Mouse (Mus musculus) midbrain, embryonic 15.5 days (tissue): ENCODE results near the gene Foxk2. TPM values are rescaled to one million over a fixed set of nuclear protein-coding genes. Genes with fewer than 3 reads are reported as not detected.
"Not testable (repeated sequence)": the region's sequence is repeated elsewhere in the genome, so short reads cannot be mapped to it uniquely, and the experiment has no call there.

ENCODE experiments used
- ATAC-seq: fragments of 200-750 bp; cut with Nextera tagmentation; replicated peaks from 2 replicates; pipeline ENCODE4 v1.8.0; 2017; ENCODE audit warnings: moderate TSS enrichment
- H3K27ac ChIP-seq: fragments of 300-500 bp; sonication (generic); 2 replicates; pipeline ENCODE4 v1.5.1; 2015; ENCODE audit warnings: mild to moderate bottlenecking, inconsistent platforms
- H3K27me3 ChIP-seq: fragments of 300-500 bp; sonication (generic); replicated peaks from 2 replicates; pipeline ENCODE4 v1.6.1; 2015; ENCODE audit warnings: inconsistent platforms
- H3K36me3 ChIP-seq: fragments of 300-500 bp; sonication (generic); replicated peaks from 2 replicates; pipeline ENCODE4 v1.6.1; 2015; ENCODE audit warnings: inconsistent platforms
- H3K4me1 ChIP-seq: fragments of 300-500 bp; sonication (generic); 2 replicates; pipeline ENCODE4 v1.6.1; 2015; ENCODE audit warnings: inconsistent platforms
- H3K4me2 ChIP-seq: fragments of 300-500 bp; sonication (generic); 2 replicates; pipeline ENCODE4 v1.6.1; 2015; ENCODE audit warnings: inconsistent platforms, mild to moderate bottlenecking, moderate library complexity
- H3K4me3 ChIP-seq: fragments of 300-500 bp; sonication (generic); 2 replicates; pipeline ENCODE4 v1.5.1; 2015; ENCODE audit warnings: mild to moderate bottlenecking, inconsistent platforms
- H3K9ac ChIP-seq: fragments of 300-500 bp; sonication (generic); 2 replicates; pipeline ENCODE4 v1.6.1; 2015; ENCODE audit warnings: mild to moderate bottlenecking, inconsistent platforms
- H3K9me3 ChIP-seq: fragments of 300-500 bp; sonication (generic); 2 replicates; pipeline ENCODE4 v1.6.1; 2016; ENCODE audit warnings: inconsistent platforms
- WGBS: fragments of 180-500 bp; shearing (Covaris S2); methylation state at CpG from one replicate; pipeline ENCODE4 v1.1.7; 2015; ENCODE audit warnings: mixed read lengths; 5-methylcytosine and 5-hydroxymethylcytosine counted together
- polyA plus RNA-seq: library from polyadenylated mRNA; unstranded; fragments of >200 nt; fragmentation: Nextera tagmentation; extraction: Ambion mirVana; gene quantifications from 2 replicates; pipeline ENCODE4 v1.2.1, GENCODE M21; 2015

Foxk2 gene
- polyA plus RNA-seq, 1 experiment from 2014 or later: 14.3 TPM

DNA sequence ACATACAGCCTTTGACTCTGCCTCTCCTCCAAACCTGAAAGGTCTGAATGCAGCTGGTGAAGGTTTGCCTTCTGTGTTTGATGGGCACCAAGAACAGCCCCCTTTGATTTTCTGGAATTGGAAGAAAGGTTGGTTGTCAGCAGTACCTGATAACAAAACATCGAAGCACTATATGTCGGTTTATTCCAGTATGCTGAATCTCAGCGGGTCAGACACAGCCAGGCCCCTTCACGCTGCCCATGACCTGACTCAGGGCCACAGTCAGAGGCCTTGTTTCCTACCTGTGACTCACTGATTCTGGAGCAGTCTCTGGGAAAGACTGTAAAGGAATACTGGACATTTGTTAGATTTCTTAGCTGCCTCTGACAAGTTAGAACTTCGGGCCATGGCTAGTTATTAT, 35.0 kb downstream of the Foxk2 start:
- no peak overlapping the region for H3K27ac ChIP-seq
- H3K9me3 ChIP-seq: no peaks in the 10 kb centered on the region
- no peak overlapping the region for H3K4me3 ChIP-seq
- no peaks in the 10 kb centered on the region for H3K27me3 ChIP-seq
- H3K9ac ChIP-seq: no peak overlapping the region
- H3K36me3 ChIP-seq: peaks cover 44% of the 10 kb centered on the region; the same call in 1 of the 2 replicates
- 97% methylated on average over 5 of the region's 5 CpGs for WGBS
- H3K4me2 ChIP-seq: no peak overlapping the region
- H3K4me1 ChIP-seq: no peaks in the 10 kb centered on the region
- no peak for ATAC-seq

- H3K36me3 ChIP-seq: peaks cover 35% of the 10 kb centered on the region
These were observed 38.7 kb downstream of the Foxk2 start for GRCm38 (mm10) chr11:121298493-121298892.

DNA sequence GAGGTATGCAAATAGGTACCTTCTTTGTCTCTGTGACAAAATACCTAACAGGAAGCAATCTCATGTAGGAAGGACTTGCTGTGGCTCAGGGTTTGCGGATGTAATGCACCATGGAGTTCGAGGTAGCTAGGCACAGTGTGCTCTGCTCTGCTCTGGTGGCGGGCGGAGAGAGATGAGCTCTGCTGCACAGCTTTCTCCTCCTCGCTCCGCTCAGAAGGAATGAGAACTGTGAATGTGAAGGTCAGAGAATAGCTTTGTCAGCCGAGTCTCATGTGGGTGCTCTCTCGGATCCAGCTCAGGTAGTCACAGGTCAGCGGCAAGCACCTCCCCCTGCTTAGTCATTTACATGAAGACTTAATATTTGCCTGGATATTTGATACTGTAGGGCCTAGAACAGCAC, 40.5 kb downstream of the Foxk2 start:
- Histone ChIP-seq H3K4me3 (no peak overlapping the region), H3K4me2 (no peak overlapping the region), H3K9me3 (no peaks in the 10 kb centered on the region), H3K4me1 (no peaks in the 10 kb centered on the region), H3K36me3 (peaks cover 48% of the 10 kb centered on the region), H3K9ac (no peak overlapping the region), H3K27ac (no peak overlapping the region), H3K27me3 (no peaks in the 10 kb centered on the region)
- WGBS: 94% methylated on average over 9 of the region's 9 CpGs
- no peak for ATAC-seq

More at GRCm38 (mm10) chr11:121298493-121298892, 38.7 kb downstream of the Foxk2 start:
- Histone ChIP-seq H3K4me1 (no peaks in the 10 kb centered on the region), H3K9me3 (no peaks in the 10 kb centered on the region), H3K27ac (no peak overlapping the region), H3K4me2 (no peak overlapping the region), H3K4me3 (no peak overlapping the region), H3K27me3 (no peaks in the 10 kb centered on the region), H3K9ac (no peak overlapping the region)
- ATAC-seq: no peak
- 90% methylated on average over 8 of the region's 8 CpGs for WGBS

- 89% methylated on average over 6 of the region's 6 CpGs for WGBS
- Histone ChIP-seq H3K4me1 (no peaks in the 10 kb centered on the region), H3K9ac (no peak overlapping the region), H3K36me3 (peaks cover 55% of the 10 kb centered on the region), H3K27ac (no peak overlapping the region), H3K4me3 (no peak overlapping the region), H3K9me3 (no peaks in the 10 kb centered on the region), H3K27me3 (no peaks in the 10 kb centered on the region), H3K4me2 (no peak overlapping the region)
- no peak for ATAC-seq
These were observed 45.6 kb downstream of the Foxk2 start for GRCm38 (mm10) chr11:121305371-121305770.

GRCm38 (mm10) chr11:121306608-121307007, 46.8 kb downstream of the Foxk2 start:
- no peak overlapping the region for H3K4me2 ChIP-seq
- H3K9me3 ChIP-seq: no peaks in the 10 kb centered on the region
- H3K9ac ChIP-seq: no peak overlapping the region
- H3K4me1 ChIP-seq: no peaks in the 10 kb centered on the region
- no peak overlapping the region for H3K4me3 ChIP-seq
- H3K36me3 ChIP-seq: peaks cover 53% of the 10 kb centered on the region
- 97% methylated on average over 8 of the region's 8 CpGs for WGBS
- no peak overlapping the region for H3K27ac ChIP-seq
- H3K27me3 ChIP-seq: no peaks in the 10 kb centered on the region
- ATAC-seq: no peak

- H3K9ac ChIP-seq, H3K4me1 ChIP-seq, H3K4me3 ChIP-seq, H3K4me2 ChIP-seq, ATAC-seq, H3K27me3 ChIP-seq, H3K27ac ChIP-seq, H3K9me3 ChIP-seq: not testable (repeated sequence)
- WGBS: 98% methylated on average over 6 of the region's 6 CpGs
- peaks cover 51% of the 10 kb centered on the region for H3K36me3 ChIP-seq
These were observed 47.9 kb downstream of the Foxk2 start for GRCm38 (mm10) chr11:121307712-121308111.

GRCm38 (mm10) chr11:121326034-121326433, 66.2 kb downstream of the Foxk2 start:
- Histone ChIP-seq H3K9me3 (no peaks in the 10 kb centered on the region), H3K4me2 (no peak overlapping the region), H3K27ac (no peak overlapping the region), H3K4me1 (no peaks in the 10 kb centered on the region), H3K27me3 (no peaks in the 10 kb centered on the region), H3K9ac (no peak overlapping the region), H3K36me3 (peaks cover 18% of the 10 kb centered on the region), H3K4me3 (no peak overlapping the region)
- WGBS: 90% methylated on average over 1 of the region's 1 CpGs
- ATAC-seq: no peak

DNA sequence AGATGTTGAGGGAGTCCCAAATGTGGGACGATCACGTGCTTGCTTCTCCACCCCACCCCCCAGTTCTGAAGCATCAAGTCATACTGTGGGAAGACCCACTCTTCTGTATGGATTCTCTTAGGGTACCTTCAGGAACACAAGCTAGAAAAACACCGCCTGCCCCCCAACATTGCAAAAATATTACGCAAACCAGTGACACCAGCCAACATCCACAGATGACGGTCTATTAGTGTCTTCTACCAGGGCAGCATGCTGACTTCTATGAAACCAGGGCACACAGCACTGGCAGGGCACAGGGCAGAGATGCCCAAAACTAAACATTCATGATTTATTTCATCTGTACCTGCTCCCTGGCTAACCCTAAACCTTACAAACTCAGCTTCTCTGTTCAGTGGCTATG, 66.9 kb downstream of the Foxk2 start:
- Histone ChIP-seq H3K27me3 (no peaks in the 10 kb centered on the region), H3K36me3 (peaks cover 18% of the 10 kb centered on the region), H3K4me1 (no peaks in the 10 kb centered on the region), H3K27ac (no peak overlapping the region), H3K9me3 (no peaks in the 10 kb centered on the region), H3K4me2 (no peak overlapping the region), H3K4me3 (no peak overlapping the region), H3K9ac (no peak overlapping the region)
- 97% methylated on average over 5 of the region's 5 CpGs for WGBS
- ATAC-seq: no peak

GRCm38 (mm10) chr11:121328206-121328605, 68.4 kb downstream of the Foxk2 start:
- no peak for ATAC-seq
- H3K27ac ChIP-seq: no peak overlapping the region
- H3K9me3 ChIP-seq: no peaks in the 10 kb centered on the region
- no peak overlapping the region for H3K4me2 ChIP-seq
- H3K4me1 ChIP-seq: no peaks in the 10 kb centered on the region
- no peak overlapping the region for H3K4me3 ChIP-seq
- no peaks in the 10 kb centered on the region for H3K27me3 ChIP-seq
- H3K9ac ChIP-seq: no peak overlapping the region
- peaks cover 21% of the 10 kb centered on the region for H3K36me3 ChIP-seq
- 96% methylated on average over 9 of the region's 9 CpGs for WGBS

DNA sequence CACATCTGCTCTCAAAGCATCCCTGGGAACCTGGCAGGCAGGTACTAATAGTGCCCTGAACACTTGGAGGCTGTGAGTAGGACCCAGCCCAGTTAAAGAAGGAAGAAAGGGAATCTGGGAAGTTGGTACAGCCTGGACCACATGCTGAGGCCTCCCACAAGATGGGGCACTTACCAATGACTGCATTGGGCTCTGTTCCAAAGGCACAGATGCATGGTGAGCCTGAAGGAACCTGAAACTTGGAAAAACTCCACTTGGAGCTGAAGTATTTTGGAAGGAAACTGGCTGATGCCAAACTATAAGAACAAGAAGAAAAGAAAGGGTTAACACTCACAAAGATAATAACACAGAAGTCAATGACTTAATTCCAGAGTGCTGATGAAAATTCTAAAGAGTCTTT, 68.8 kb downstream of the Foxk2 start:
- H3K4me2 ChIP-seq: no peak overlapping the region
- H3K9ac ChIP-seq: no peak overlapping the region
- no peaks in the 10 kb centered on the region for H3K4me1 ChIP-seq
- H3K36me3 ChIP-seq: peaks cover 22% of the 10 kb centered on the region
- no peak overlapping the region for H3K27ac ChIP-seq
- no peaks in the 10 kb centered on the region for H3K9me3 ChIP-seq
- no peak for ATAC-seq
- H3K4me3 ChIP-seq: no peak overlapping the region
- H3K27me3 ChIP-seq: no peaks in the 10 kb centered on the region

DNA sequence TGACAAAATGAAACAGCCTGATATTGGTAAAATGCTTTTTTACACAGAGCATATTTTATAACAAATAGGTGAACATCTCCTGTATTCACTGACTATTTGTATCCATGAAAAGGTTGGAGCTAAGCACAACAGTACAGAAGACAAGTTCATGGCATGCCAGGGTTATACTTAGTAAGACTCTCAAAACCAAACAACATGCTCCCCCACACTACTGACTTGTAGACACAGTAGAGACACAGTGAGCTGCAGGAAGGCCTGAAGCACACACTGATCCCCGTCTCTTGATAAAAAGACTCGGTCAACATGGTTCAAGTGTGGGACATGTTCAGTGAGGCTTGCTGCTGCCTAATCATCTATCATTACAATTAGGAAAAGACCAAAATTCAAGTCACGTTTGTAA, 71.9 kb downstream of the Foxk2 start:
- peaks cover 42% of the 10 kb centered on the region for H3K36me3 ChIP-seq

DNA sequence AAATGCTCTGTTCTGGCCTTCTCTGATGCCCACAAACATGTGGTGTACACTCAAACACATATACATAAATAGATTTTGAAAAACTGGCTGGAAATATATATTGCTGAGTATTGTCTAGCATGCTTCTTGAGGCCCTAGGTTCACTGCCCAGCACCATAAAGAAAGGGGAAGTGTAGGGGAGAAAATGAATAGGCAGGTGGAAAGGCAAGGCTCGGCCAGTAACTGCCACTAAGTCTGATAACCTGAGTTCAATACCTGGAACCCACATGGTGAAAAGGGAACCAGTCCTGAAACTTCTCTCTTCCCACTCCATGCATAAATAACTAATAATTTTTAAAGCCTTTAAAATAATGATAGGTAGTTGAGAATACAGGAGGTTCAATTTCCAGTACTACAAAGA, 79.9 kb downstream of the Foxk2 start:
- WGBS: 100% methylated on average over 1 of the region's 1 CpGs
- H3K27me3 ChIP-seq: no peaks in the 10 kb centered on the region
- H3K9ac ChIP-seq: no peak overlapping the region
- H3K4me1 ChIP-seq: no peaks in the 10 kb centered on the region
- H3K36me3 ChIP-seq: peaks cover 13% of the 10 kb centered on the region
- H3K4me3 ChIP-seq: no peak overlapping the region
- no peak for ATAC-seq
- H3K27ac ChIP-seq: no peak overlapping the region
- H3K9me3 ChIP-seq: no peaks in the 10 kb centered on the region
- no peak overlapping the region for H3K4me2 ChIP-seq

More for the DNA sequence above, 71.9 kb downstream of the Foxk2 start:
- H3K9ac ChIP-seq: no peak overlapping the region
- no peak overlapping the region for H3K4me2 ChIP-seq
- H3K4me3 ChIP-seq: no peak overlapping the region
- no peaks in the 10 kb centered on the region for H3K9me3 ChIP-seq
- no peaks in the 10 kb centered on the region for H3K27me3 ChIP-seq
- no peak for ATAC-seq
- no peaks in the 10 kb centered on the region for H3K4me1 ChIP-seq
- 95% methylated on average over 3 of the region's 3 CpGs for WGBS
- no peak overlapping the region for H3K27ac ChIP-seq

DNA sequence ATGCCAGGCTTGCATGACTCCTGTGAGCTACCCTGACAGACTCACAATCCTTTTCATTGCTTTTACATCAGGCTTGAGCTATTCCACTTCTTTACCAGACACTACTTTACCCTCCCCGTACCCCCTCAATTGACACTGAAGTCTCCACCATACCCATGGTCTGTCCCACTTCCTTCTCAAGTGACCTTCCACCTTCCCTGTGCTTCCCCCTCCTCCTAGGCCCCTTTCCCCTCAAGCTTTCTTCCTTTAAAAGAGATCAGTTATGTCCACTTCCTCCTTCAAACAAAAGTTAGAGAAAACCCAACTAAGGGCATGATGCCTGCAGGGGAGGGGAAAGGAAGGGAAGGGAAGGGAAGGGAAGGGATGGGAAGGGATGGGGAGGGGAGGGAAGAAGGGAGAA, 80.5 kb downstream of the Foxk2 start:
- no peaks in the 10 kb centered on the region for H3K27me3 ChIP-seq
- no peaks in the 10 kb centered on the region for H3K9me3 ChIP-seq
- no peak for ATAC-seq
- H3K27ac ChIP-seq: no peak overlapping the region
- peaks cover 7% of the 10 kb centered on the region for H3K36me3 ChIP-seq
- no peak overlapping the region for H3K4me2 ChIP-seq
- H3K9ac ChIP-seq: no peak overlapping the region
- H3K4me1 ChIP-seq: no peaks in the 10 kb centered on the region
- H3K4me3 ChIP-seq: no peak overlapping the region
- 75% methylated on average over 1 of the region's 1 CpGs for WGBS

DNA sequence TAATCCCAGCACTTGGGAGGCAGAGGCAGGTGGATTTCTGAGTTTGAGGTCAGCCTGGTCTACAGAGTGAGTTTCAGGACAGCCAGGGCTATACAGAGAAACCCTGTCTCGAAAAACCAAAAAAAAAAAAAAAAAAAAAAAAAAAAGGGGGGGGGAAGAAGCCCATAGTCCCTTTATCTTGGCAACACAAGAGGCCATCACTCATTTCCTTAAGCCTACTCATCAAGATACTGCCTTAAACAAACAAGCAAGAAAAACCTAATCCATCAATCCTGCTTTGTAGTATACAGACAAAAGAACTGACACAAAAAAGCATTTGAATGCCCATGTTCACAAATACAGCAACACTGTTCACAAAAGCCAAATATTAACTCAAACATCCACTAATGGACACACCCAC, 82.6 kb downstream of the Foxk2 start:
- ATAC-seq, H3K4me3 ChIP-seq, H3K4me2 ChIP-seq, H3K9me3 ChIP-seq, H3K36me3 ChIP-seq, H3K27ac ChIP-seq, H3K27me3 ChIP-seq, H3K9ac ChIP-seq, H3K4me1 ChIP-seq: not testable (repeated sequence)
- WGBS: no CpG with 5 or more reads among the region's 1 CpGs
